Mouse (Mus musculus) intestine, embryonic 15.5 days (tissue): ENCODE data around the gene 2810408A11Rik. TPM values are rescaled to one million over a fixed set of nuclear protein-coding genes. Genes with fewer than 3 reads are reported as not detected.

ENCODE experiments used
- ATAC-seq: fragments of 200-750 bp; cut with Nextera tagmentation; 2 replicates; pipeline ENCODE4 v1.8.0; 2017; ENCODE audit warnings: moderate TSS enrichment, moderate library complexity
- H3K27ac ChIP-seq: fragments of 300-500 bp; sonication (generic); 2 replicates; pipeline ENCODE4 v1.5.1; 2015; ENCODE audit warnings: mild to moderate bottlenecking, inconsistent platforms
- H3K27me3 ChIP-seq: fragments of 300-500 bp; sonication (generic); replicated peaks from 2 replicates; pipeline ENCODE4 v1.6.1; 2015; ENCODE audit warnings: inconsistent platforms
- H3K36me3 ChIP-seq: fragments of 300-500 bp; sonication (generic); 2 replicates; pipeline ENCODE4 v1.6.1; 2015; ENCODE audit warnings: inconsistent platforms
- H3K4me1 ChIP-seq: fragments of 300-500 bp; sonication (generic); replicated peaks from 2 replicates; pipeline ENCODE4 v1.6.1; 2015; ENCODE audit warnings: inconsistent platforms
- H3K4me2 ChIP-seq: fragments of 300-500 bp; sonication (generic); replicated peaks from 2 replicates; pipeline ENCODE4 v1.6.1; 2015; ENCODE audit warnings: mild to moderate bottlenecking, inconsistent platforms
- H3K4me3 ChIP-seq: fragments of 300-500 bp; sonication (generic); replicated peaks from 2 replicates; pipeline ENCODE4 v1.5.1; 2015; ENCODE audit warnings: inconsistent platforms
- H3K9ac ChIP-seq: fragments of 300-500 bp; sonication (generic); 2 replicates; pipeline ENCODE4 v1.6.1; 2015; ENCODE audit warnings: inconsistent platforms
- H3K9me3 ChIP-seq: fragments of 300-500 bp; sonication (generic); 2 replicates; pipeline ENCODE4 v1.6.1; 2016; ENCODE audit warnings: inconsistent platforms
- WGBS: fragments of 180-500 bp; shearing (Covaris S2); methylation state at CpG from one replicate; pipeline ENCODE4 v1.1.7; 2015; 5-methylcytosine and 5-hydroxymethylcytosine counted together
- polyA plus RNA-seq: library from polyadenylated mRNA; unstranded; fragments of >200 nt; fragmentation: Nextera tagmentation; extraction: Ambion mirVana; gene quantifications from 2 replicates; pipeline ENCODE4 v1.2.1, GENCODE M21; 2015

Gene 2810408A11Rik
- polyA plus RNA-seq, result 7.7 and 7.9 TPM in 2 replicates

DNA sequence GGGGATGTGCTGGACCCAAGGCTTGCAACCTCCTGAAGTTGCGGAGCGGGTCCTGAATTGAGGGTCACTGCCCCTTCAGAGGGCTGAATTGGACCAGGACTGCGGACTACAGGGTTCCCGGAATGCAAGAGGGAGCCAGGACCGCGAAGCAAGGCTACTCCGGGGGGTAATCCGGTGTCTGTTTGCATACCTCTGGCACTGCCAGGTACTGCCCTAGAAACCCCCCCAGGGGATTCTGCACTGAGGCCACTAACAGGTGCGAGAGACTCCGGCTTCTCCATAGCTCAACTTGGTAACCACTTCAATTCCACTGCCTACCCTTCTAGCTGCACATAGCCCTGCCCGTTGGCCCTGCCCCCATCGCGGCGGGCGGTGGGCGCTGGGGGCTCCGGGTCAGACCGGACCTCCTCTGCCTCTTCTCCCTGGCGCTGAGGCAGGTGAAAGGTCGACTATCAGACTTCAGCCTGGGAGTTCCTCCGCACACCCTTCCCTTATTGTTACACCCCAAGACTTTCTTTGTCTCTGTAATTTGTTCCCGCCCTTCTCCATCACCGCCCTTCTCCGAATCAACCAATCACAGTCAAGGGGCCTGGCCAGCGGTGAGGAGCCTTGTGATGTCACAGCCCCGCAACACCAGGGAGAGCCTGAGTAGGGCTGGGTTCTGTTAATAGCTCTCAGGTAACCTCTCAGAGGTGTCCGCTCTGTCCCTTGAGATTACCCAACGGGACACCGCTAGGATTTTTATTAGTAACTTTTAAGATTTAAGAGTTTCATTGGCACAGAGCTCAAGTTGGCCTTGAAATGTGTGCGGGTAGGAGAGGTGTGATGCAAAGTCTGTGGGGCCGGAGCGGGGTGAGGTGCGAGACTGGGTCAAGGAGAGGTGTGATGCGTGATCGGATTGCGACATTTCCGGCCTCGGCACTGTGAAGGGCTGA, at the start of gene 2810408A11Rik, which contains the start of gene Neurl4:
Gene 2810408A11Rik, minus strand, starts transcription at position 517 of the 935 bp plus-strand sequence.
Gene Neurl4, plus strand, starts transcription at position 602 of the 935 bp plus-strand sequence.
- Histone ChIP-seq H3K4me1 (peaks cover 17% of the 10 kb centered on the region), H3K27ac (peak within 1 kb of the TSS; percentile 97), H3K9ac (peak within 1 kb of the TSS; percentile 93), H3K4me3 (peak within 1 kb of the TSS; percentile 91), H3K9me3 (no peaks in the 10 kb centered on the region), H3K4me2 (peak within 1 kb of the TSS; percentile 97), H3K27me3 (no peaks in the 10 kb centered on the region), H3K36me3 (peaks cover 20% of the 10 kb centered on the region)
- peak; percentile 96 for ATAC-seq
- WGBS, result under 1% methylated on average over 38 of the region's 38 CpGs

GRCm38 (mm10) chr11:69948763-69949150, 48.0 kb upstream of the 2810408A11Rik start:
- H3K9me3 ChIP-seq, result no peaks in the 10 kb centered on the region

GRCm38 (mm10) chr11:69948066-69948762, 47.4 kb upstream of the 2810408A11Rik start, which contains the start of gene Slc2a4:
Slc2a4 (minus strand) TSS chr11:69948188.
- Histone ChIP-seq H3K4me3 (peak within 1 kb of the TSS; percentile 48), H3K4me2 (peak within 1 kb of the TSS; percentile 78), H3K9me3 (no peaks in the 10 kb centered on the region), H3K36me3 (peaks cover 6% of the 10 kb centered on the region; the same call in 1 of the 2 replicates), H3K27me3 (no peaks in the 10 kb centered on the region), H3K4me1 (peaks cover 12% of the 10 kb centered on the region; the same call in 1 of the 2 replicates), H3K27ac (peak within 1 kb of the TSS; percentile 72), H3K9ac (peak within 1 kb of the TSS; percentile 44)
- under 1% methylated on average over 34 of the region's 34 CpGs for WGBS
- ATAC-seq, result peak; percentile 95

More at GRCm38 (mm10) chr11:69948763-69949150, 48.0 kb upstream of the 2810408A11Rik start:
- under 1% methylated on average over 14 of the region's 14 CpGs for WGBS
- Histone ChIP-seq H3K4me3 (peak overlapping the region; percentile 48), H3K9ac (peak overlapping the region; percentile 36; the same call in 1 of the 2 replicates), H3K4me2 (peak overlapping the region; percentile 78), H3K27me3 (no peaks in the 10 kb centered on the region), H3K36me3 (peaks cover 6% of the 10 kb centered on the region; the same call in 1 of the 2 replicates), H3K4me1 (peaks cover 12% of the 10 kb centered on the region; the same call in 1 of the 2 replicates), H3K27ac (peak overlapping the region; percentile 51)
- peak; percentile 45 for ATAC-seq

- H3K4me1 ChIP-seq, result peaks cover 12% of the 10 kb centered on the region; the same call in 1 of the 2 replicates
- H3K36me3 ChIP-seq, result peaks cover 6% of the 10 kb centered on the region; the same call in 1 of the 2 replicates
- peak overlapping the region; percentile 72 for H3K27ac ChIP-seq
- peak; percentile 53 for ATAC-seq
- H3K27me3 ChIP-seq, result no peaks in the 10 kb centered on the region
- peak overlapping the region; percentile 78 for H3K4me2 ChIP-seq
- H3K4me3 ChIP-seq, result peak overlapping the region; percentile 48
- H3K9ac ChIP-seq, result peak overlapping the region; percentile 44
- H3K9me3 ChIP-seq, result no peaks in the 10 kb centered on the region
- WGBS, result 5% methylated on average over 29 of the region's 29 CpGs
Measured at GRCm38 (mm10) chr11:69947337-69948065, 46.7 kb upstream of the 2810408A11Rik start.

GRCm38 (mm10) chr11:69945997-69946891, 45.5 kb upstream of the 2810408A11Rik start:
- Histone ChIP-seq H3K4me1 (peaks cover 12% of the 10 kb centered on the region; the same call in 1 of the 2 replicates), H3K9me3 (no peaks in the 10 kb centered on the region), H3K36me3 (peaks cover 6% of the 10 kb centered on the region; the same call in 1 of the 2 replicates), H3K27me3 (no peaks in the 10 kb centered on the region), H3K4me2 (peak overlapping the region; percentile 78), H3K9ac (peak overlapping the region; percentile 10; the same call in 1 of the 2 replicates), H3K4me3 (peak overlapping the region; percentile 48; the same call in 1 of the 2 replicates), H3K27ac (0 out of 2 replicates have a peak overlapping the region, but pooled peaks have one; percentile 72)
- 82% methylated on average over 16 of the region's 18 CpGs for WGBS
- ATAC-seq, result no peak

DNA sequence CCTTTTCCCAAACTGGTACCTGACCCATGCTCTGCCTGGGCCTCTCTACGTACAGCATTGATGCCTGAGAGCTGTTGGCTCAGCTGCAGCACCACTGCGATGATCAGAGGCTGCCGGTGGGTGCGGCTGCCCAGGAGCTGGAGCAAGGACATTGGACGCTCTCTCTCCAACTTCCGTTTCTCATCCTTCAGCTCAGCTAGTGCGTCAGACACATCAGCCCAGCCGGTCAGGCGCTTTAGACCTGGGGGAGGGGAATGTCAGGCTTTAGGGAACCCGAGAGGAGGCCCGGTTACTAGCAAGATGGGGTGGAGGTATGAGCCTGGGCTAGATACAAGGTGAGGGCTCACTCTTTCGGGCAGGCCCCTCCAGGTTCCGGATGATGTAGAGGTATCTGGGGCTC, 44.4 kb upstream of the 2810408A11Rik start:
- no peak for ATAC-seq
- WGBS, result 78% methylated on average over 13 of the region's 13 CpGs
- no peaks in the 10 kb centered on the region for H3K27me3 ChIP-seq
- H3K9me3 ChIP-seq, result no peaks in the 10 kb centered on the region
- H3K36me3 ChIP-seq, result peaks cover 6% of the 10 kb centered on the region; the same call in 1 of the 2 replicates
- H3K4me3 ChIP-seq, result no peak overlapping the region
- no peak overlapping the region for H3K27ac ChIP-seq
- peaks cover 12% of the 10 kb centered on the region; the same call in 1 of the 2 replicates for H3K4me1 ChIP-seq
- H3K9ac ChIP-seq, result no peak overlapping the region
- peak overlapping the region; percentile 78; the same call in 1 of the 2 replicates for H3K4me2 ChIP-seq

DNA sequence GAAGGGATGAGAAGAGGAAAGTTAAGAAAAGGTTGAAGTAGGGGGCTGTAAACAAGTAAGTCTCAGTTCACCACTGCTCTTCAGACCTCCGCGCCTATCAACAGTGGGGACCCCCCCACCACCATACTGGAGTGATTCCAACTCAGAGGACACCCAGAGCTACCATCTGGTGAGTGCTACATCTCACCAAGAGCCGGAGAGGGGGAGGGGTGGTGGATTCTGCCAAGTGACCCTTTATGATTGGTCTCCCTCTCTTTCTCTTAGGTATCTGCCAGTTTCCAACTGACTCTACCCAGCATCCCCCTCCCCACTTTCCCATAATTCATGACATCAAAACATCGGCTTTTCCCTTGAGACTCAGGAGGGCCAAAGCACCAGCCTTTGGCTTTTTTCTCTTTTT, 40.2 kb upstream of the 2810408A11Rik start:
- Histone ChIP-seq H3K4me1 (peaks cover 23% of the 10 kb centered on the region), H3K4me2 (no peak overlapping the region), H3K27me3 (peaks cover 5% of the 10 kb centered on the region; the same call in 1 of the 2 replicates), H3K36me3 (peaks cover 6% of the 10 kb centered on the region; the same call in 1 of the 2 replicates), H3K4me3 (no peak overlapping the region), H3K9ac (no peak overlapping the region), H3K27ac (no peak overlapping the region), H3K9me3 (no peaks in the 10 kb centered on the region)
- ATAC-seq, result no peak
- WGBS, result 71% methylated on average over 4 of the region's 4 CpGs

GRCm38 (mm10) chr11:69939731-69940130, 38.9 kb upstream of the 2810408A11Rik start:
- Histone ChIP-seq H3K4me1 (peaks cover 30% of the 10 kb centered on the region), H3K27me3 (peaks cover 8% of the 10 kb centered on the region; the same call in 1 of the 2 replicates), H3K27ac (no peak overlapping the region), H3K36me3 (no peaks in the 10 kb centered on the region), H3K9me3 (no peaks in the 10 kb centered on the region), H3K4me3 (no peak overlapping the region), H3K4me2 (no peak overlapping the region), H3K9ac (no peak overlapping the region)
- WGBS, result 95% methylated on average over 17 of the region's 17 CpGs
- no peak for ATAC-seq

DNA sequence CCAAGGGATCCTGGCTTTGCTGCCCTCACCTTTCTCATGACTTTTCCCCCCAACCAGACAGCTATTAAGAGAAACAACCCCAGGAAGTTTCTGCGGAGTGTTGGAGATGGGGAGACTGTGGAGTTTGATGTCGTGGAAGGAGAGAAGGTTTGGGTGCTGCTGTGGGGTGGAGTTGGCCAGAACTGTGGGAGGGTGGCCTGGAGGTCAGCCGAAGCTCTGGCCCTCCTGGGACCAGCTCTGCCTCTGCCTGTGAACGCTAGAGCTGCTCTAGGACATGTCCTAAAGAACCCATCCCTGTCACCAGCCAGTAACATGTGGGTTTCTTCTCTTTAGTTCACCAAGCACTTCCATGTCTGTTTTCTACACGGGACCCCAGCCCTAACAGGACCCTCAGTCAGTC, 38.4 kb upstream of the 2810408A11Rik start:
- Histone ChIP-seq H3K4me1 (peaks cover 35% of the 10 kb centered on the region), H3K27me3 (peaks cover 8% of the 10 kb centered on the region; the same call in 1 of the 2 replicates), H3K9ac (no peak overlapping the region), H3K9me3 (no peaks in the 10 kb centered on the region), H3K36me3 (no peaks in the 10 kb centered on the region), H3K4me3 (no peak overlapping the region), H3K27ac (no peak overlapping the region), H3K4me2 (no peak overlapping the region)
- no peak for ATAC-seq
- 67% methylated on average over 5 of the region's 5 CpGs for WGBS

DNA sequence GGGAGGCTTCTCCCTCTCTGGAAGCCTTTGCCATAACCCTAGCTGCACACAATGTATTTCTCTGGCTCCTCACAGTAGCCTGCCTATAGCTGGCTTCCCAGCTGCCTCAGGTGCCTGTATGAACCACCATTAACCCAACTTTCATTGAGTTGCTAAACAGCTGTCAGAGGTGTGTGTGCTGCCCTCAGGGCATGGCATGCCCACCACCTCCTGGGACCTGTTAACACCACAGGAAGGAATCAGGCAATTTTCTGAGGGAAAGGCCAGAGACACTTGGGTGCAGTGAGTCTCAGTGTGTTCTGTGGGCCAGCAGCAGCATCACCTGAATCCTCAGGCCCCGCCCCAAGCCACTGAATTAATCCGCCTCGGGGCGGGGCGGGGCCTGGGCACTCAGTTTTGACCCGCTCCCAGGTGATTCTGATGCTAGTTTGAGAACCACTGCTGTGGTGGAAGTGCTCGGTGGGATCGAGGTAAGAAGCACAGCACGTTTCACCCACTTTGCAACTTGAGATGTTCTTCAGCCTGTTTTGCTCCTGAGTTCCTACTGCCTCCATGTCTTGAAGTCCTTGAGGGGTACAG, 37.7 kb upstream of the 2810408A11Rik start:
- Histone ChIP-seq H3K36me3 (no peaks in the 10 kb centered on the region), H3K27me3 (peaks cover 8% of the 10 kb centered on the region; the same call in 1 of the 2 replicates), H3K27ac (no peak overlapping the region), H3K9ac (no peak overlapping the region), H3K4me1 (peaks cover 37% of the 10 kb centered on the region), H3K9me3 (no peaks in the 10 kb centered on the region), H3K4me2 (no peak overlapping the region), H3K4me3 (no peak overlapping the region)
- WGBS, result 37% methylated on average over 9 of the region's 9 CpGs
- ATAC-seq, result no peak
